In the genomic region with DNA sequence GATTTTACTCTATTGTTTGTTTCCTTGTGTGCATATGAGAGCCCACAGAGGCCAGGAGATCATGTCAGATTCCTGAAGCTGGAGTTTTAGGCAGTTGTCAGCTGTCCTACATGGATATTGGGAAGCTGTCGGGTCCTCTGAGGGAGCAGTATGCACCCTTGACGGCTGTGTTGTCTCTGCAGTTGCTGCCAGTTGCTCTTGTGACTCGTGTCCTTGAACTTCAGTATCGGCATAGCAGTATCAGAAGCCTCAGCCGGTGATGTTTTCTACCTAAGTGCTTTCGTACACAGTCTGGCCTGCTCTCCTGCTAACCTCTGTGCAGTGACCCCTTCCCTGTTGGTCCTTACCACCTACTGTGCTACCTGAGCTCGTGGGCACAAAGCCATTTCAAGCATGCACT, we compare ENCODE assay signal across 19 mouse cellular contexts. TPM values are rescaled to one million over a fixed set of nuclear protein-coding genes. Genes with fewer than 3 reads are reported as not detected.
"Had no signal": no experiment of that assay in that cellular context is flagged by ENCODE, and none has a peak within 500 bp of the region (broad histone marks: within the 10 kb centered on the region; RNA-seq: fewer than 3 reads in every experiment).

No protein-coding gene starts in this region.

- H3K36me3 ChIP-seq: kidney, embryonic 15.5 days; limb, embryonic 12.5 days; liver, embryonic 15.5 days; neural tube, embryonic 12.5 days had no signal

- ATAC-seq: lung, postnatal 0 days had no signal

- H3K9me3 ChIP-seq: kidney, embryonic 15.5 days; limb, embryonic 12.5 days; liver, embryonic 15.5 days; neural tube, embryonic 12.5 days had no signal

- H3K9ac ChIP-seq: kidney, embryonic 15.5 days; limb, embryonic 12.5 days; liver, embryonic 15.5 days; neural tube, embryonic 12.5 days had no signal

- H3K4me2 ChIP-seq: kidney, embryonic 15.5 days; limb, embryonic 12.5 days; liver, embryonic 15.5 days; neural tube, embryonic 12.5 days had no signal

- H3K27ac ChIP-seq: kidney, embryonic 15.5 days; limb, embryonic 12.5 days; liver, embryonic 15.5 days; neural tube, embryonic 12.5 days; stomach, postnatal 0 days had no signal

- H3K4me3 ChIP-seq: kidney, embryonic 15.5 days; limb, embryonic 12.5 days; liver, embryonic 15.5 days; myocyte; neural tube, embryonic 12.5 days had no signal

- H3K4me1 ChIP-seq: neural tube, embryonic 12.5 days had no signal

- H3K27me3 ChIP-seq: kidney, embryonic 15.5 days; liver, embryonic 15.5 days; neural tube, embryonic 12.5 days had no signal

- DNase-seq: kidney, postnatal 14 days; layer of hippocampus, adult 9-11 months; layer of hippocampus, postnatal 36 days; liver; lung, adult 2 months; lung, postnatal 36 days; midbrain, embryonic 14.5 days had no signal

RNA-seq across cellular contexts. Expression of a gene that starts 50.0 kb away (rescaled TPM):
- total RNA-seq: layer of hippocampus, adult 18-20 months; layer of hippocampus, postnatal 36 days; left cerebral cortex, adult 8-10 months; left cerebral cortex, postnatal 36 days; megakaryocyte progenitor cell, adult 5-6 weeks; neutrophil, adult 5-6 weeks had no signal
- polyA plus RNA-seq: kidney, embryonic 15.5 days; limb, embryonic 12.5 days; liver, embryonic 15.5 days; lung, adult 2 months; lung, postnatal 0 days; midbrain, embryonic 14.5 days; myocyte; neural tube, embryonic 12.5 days; stomach, postnatal 0 days had no signal

RNA-seq across cellular contexts. Expression of a gene that starts 50.8 kb away (rescaled TPM):
- total RNA-seq: left cerebral cortex, adult 8-10 months; left cerebral cortex, postnatal 36 days; megakaryocyte progenitor cell, adult 5-6 weeks had no signal
- polyA plus RNA-seq: kidney, embryonic 15.5 days; limb, embryonic 12.5 days; liver, embryonic 15.5 days; midbrain, embryonic 14.5 days; myocyte; neural tube, embryonic 12.5 days had no signal
